Mouse (Mus musculus) stomach, embryonic 15.5 days (tissue): Measurements from ENCODE around the gene Pafah1b1. TPM values are rescaled to one million over a fixed set of nuclear protein-coding genes. Genes with fewer than 3 reads are reported as not detected.

Experiments
- ATAC-seq: fragments of 200-750 bp; cut with Nextera tagmentation; 2 replicates; pipeline ENCODE4 v1.8.0; 2017; ENCODE audit warnings: low read depth, moderate number of reproducible peaks, moderate TSS enrichment; ENCODE audit not compliant: insufficient read depth, low FRiP score
- H3K27ac ChIP-seq: fragments of 300-500 bp; sonication (generic); 2 replicates; pipeline ENCODE4 v1.5.1; 2015; ENCODE audit warnings: mild to moderate bottlenecking, inconsistent platforms
- H3K27me3 ChIP-seq: fragments of 300-500 bp; sonication (generic); replicated peaks from 2 replicates; pipeline ENCODE4 v1.6.1; 2015; ENCODE audit warnings: inconsistent platforms
- H3K36me3 ChIP-seq: fragments of 300-500 bp; sonication (generic); 2 replicates; pipeline ENCODE4 v1.6.1; 2015; ENCODE audit warnings: inconsistent platforms
- H3K4me1 ChIP-seq: fragments of 300-500 bp; sonication (generic); 2 replicates; pipeline ENCODE4 v1.6.1; 2015; ENCODE audit warnings: inconsistent platforms
- H3K4me2 ChIP-seq: fragments of 300-500 bp; sonication (generic); 2 replicates; pipeline ENCODE4 v1.6.1; 2015; ENCODE audit warnings: mild to moderate bottlenecking, inconsistent platforms
- H3K4me3 ChIP-seq: fragments of 300-500 bp; sonication (generic); replicated peaks from 2 replicates; pipeline ENCODE4 v1.5.1; 2015; ENCODE audit warnings: inconsistent platforms
- H3K9ac ChIP-seq: fragments of 300-500 bp; sonication (generic); 2 replicates; pipeline ENCODE4 v1.6.1; 2015; ENCODE audit warnings: inconsistent platforms
- H3K9me3 ChIP-seq: fragments of 300-500 bp; sonication (generic); 2 replicates; pipeline ENCODE4 v1.6.1; 2016; ENCODE audit warnings: inconsistent platforms
- WGBS: fragments of 180-500 bp; shearing (Covaris S2); methylation state at CpG from one replicate; pipeline ENCODE4 v1.1.7; 2015; 5-methylcytosine and 5-hydroxymethylcytosine counted together
- polyA plus RNA-seq: library from polyadenylated mRNA; unstranded; fragments of >200 nt; fragmentation: Nextera tagmentation; extraction: Ambion mirVana; gene quantifications from 2 replicates; pipeline ENCODE4 v1.2.1, GENCODE M21; 2015

The Pafah1b1 gene
- polyA plus RNA-seq, 1 experiment from 2014 or later, result 53.9 TPM

- Histone ChIP-seq H3K36me3 (no peaks in the 10 kb centered on the region), H3K27me3 (no peaks in the 10 kb centered on the region), H3K27ac (no peak overlapping the region), H3K4me3 (no peak overlapping the region), H3K4me1 (no peaks in the 10 kb centered on the region), H3K4me2 (no peak overlapping the region), H3K9me3 (no peaks in the 10 kb centered on the region), H3K9ac (no peak overlapping the region)
- no peak for ATAC-seq
- 70% methylated on average over 9 of the region's 9 CpGs for WGBS
Measured at GRCm38 (mm10) chr11:74751352-74752066, 27.0 kb upstream of the Pafah1b1 start.

GRCm38 (mm10) chr11:74750662-74751351 is 26.3 kb upstream of the Pafah1b1 start:
- no peak overlapping the region for H3K4me3 ChIP-seq
- no peaks in the 10 kb centered on the region for H3K4me1 ChIP-seq
- H3K27me3 ChIP-seq, result no peaks in the 10 kb centered on the region
- H3K9ac ChIP-seq, result no peak overlapping the region
- no peak for ATAC-seq
- no peak overlapping the region for H3K27ac ChIP-seq
- H3K9me3 ChIP-seq, result no peaks in the 10 kb centered on the region
- H3K36me3 ChIP-seq, result no peaks in the 10 kb centered on the region
- no peak overlapping the region for H3K4me2 ChIP-seq
- WGBS, result 83% methylated on average over 7 of the region's 7 CpGs

- ATAC-seq, result no peak
- 87% methylated on average over 13 of the region's 13 CpGs for WGBS
- Histone ChIP-seq H3K9ac (no peak overlapping the region), H3K27me3 (no peaks in the 10 kb centered on the region), H3K4me3 (no peak overlapping the region), H3K4me1 (no peaks in the 10 kb centered on the region), H3K36me3 (no peaks in the 10 kb centered on the region), H3K27ac (no peak overlapping the region), H3K9me3 (no peaks in the 10 kb centered on the region), H3K4me2 (no peak overlapping the region)
Measured at GRCm38 (mm10) chr11:74749241-74749640, 24.8 kb upstream of the Pafah1b1 start.

- Histone ChIP-seq H3K9me3 (no peaks in the 10 kb centered on the region), H3K4me1 (no peaks in the 10 kb centered on the region), H3K36me3 (no peaks in the 10 kb centered on the region), H3K9ac (no peak overlapping the region), H3K4me2 (no peak overlapping the region), H3K27ac (no peak overlapping the region), H3K27me3 (no peaks in the 10 kb centered on the region), H3K4me3 (no peak overlapping the region)
- 44% methylated on average over 4 of the region's 4 CpGs for WGBS
- no peak for ATAC-seq
Measured at GRCm38 (mm10) chr11:74748022-74748421, 23.6 kb upstream of the Pafah1b1 start.

- Histone ChIP-seq H3K4me2 (no peak overlapping the region), H3K27me3 (no peaks in the 10 kb centered on the region), H3K9ac (no peak overlapping the region), H3K4me3 (no peak overlapping the region), H3K9me3 (no peaks in the 10 kb centered on the region), H3K27ac (no peak overlapping the region), H3K4me1 (no peaks in the 10 kb centered on the region), H3K36me3 (no peaks in the 10 kb centered on the region)
- 52% methylated on average over 3 of the region's 3 CpGs for WGBS
- no peak for ATAC-seq
Measured at GRCm38 (mm10) chr11:74737861-74738260, 13.4 kb upstream of the Pafah1b1 start.

- Histone ChIP-seq H3K4me3 (no peak overlapping the region), H3K4me2 (no peak overlapping the region), H3K9me3 (no peaks in the 10 kb centered on the region), H3K9ac (no peak overlapping the region), H3K27me3 (no peaks in the 10 kb centered on the region), H3K4me1 (no peaks in the 10 kb centered on the region), H3K36me3 (no peaks in the 10 kb centered on the region), H3K27ac (no peak overlapping the region)
- WGBS, result 29% methylated on average over 7 of the region's 7 CpGs
- ATAC-seq, result no peak
Measured at GRCm38 (mm10) chr11:74734917-74735316, 10.4 kb upstream of the Pafah1b1 start.

GRCm38 (mm10) chr11:74725181-74725580 is 711 bp upstream of the Pafah1b1 start:
- no peak overlapping the region for H3K9ac ChIP-seq
- no peak for ATAC-seq

GRCm38 (mm10) chr11:74723357-74724234 is 874 bp downstream of the Pafah1b1 start:
- H3K9me3 ChIP-seq, result no peaks in the 10 kb centered on the region
- H3K36me3 ChIP-seq, result no peaks in the 10 kb centered on the region
- peak overlapping the region; percentile 80 for H3K9ac ChIP-seq
- WGBS, result under 1% methylated on average over 52 of the region's 75 CpGs
- peak overlapping the region; percentile 100 for H3K27ac ChIP-seq
- H3K4me2 ChIP-seq, result peak overlapping the region; percentile 67
- peak overlapping the region; percentile 92 for H3K4me3 ChIP-seq
- peak; percentile 74 for ATAC-seq
- H3K27me3 ChIP-seq, result no peaks in the 10 kb centered on the region
- peaks cover 5% of the 10 kb centered on the region; the same call in 1 of the 2 replicates for H3K4me1 ChIP-seq

More at GRCm38 (mm10) chr11:74725181-74725580, 711 bp upstream of the Pafah1b1 start:
- 58% methylated on average over 5 of the region's 5 CpGs for WGBS
- Histone ChIP-seq H3K36me3 (no peaks in the 10 kb centered on the region), H3K27ac (no peak overlapping the region), H3K4me2 (peak overlapping the region; percentile 64; the same call in 1 of the 2 replicates), H3K4me1 (peaks cover 5% of the 10 kb centered on the region; the same call in 1 of the 2 replicates), H3K9me3 (no peaks in the 10 kb centered on the region), H3K4me3 (no peak overlapping the region), H3K27me3 (no peaks in the 10 kb centered on the region)

- H3K4me1 ChIP-seq, result peaks cover 5% of the 10 kb centered on the region; the same call in 1 of the 2 replicates
- no peaks in the 10 kb centered on the region for H3K36me3 ChIP-seq
- H3K4me2 ChIP-seq, result peak overlapping the region; percentile 46
- H3K27me3 ChIP-seq, result no peaks in the 10 kb centered on the region
- no peak overlapping the region for H3K9ac ChIP-seq
- no peaks in the 10 kb centered on the region for H3K9me3 ChIP-seq
- 48% methylated on average over 3 of the region's 3 CpGs for WGBS
- no peak overlapping the region for H3K27ac ChIP-seq
- peak overlapping the region; percentile 26; the same call in 1 of the 2 replicates for H3K4me3 ChIP-seq
- no peak for ATAC-seq
Measured at GRCm38 (mm10) chr11:74721971-74722370, 2.5 kb downstream of the Pafah1b1 start.

- no peak overlapping the region for H3K9ac ChIP-seq
- H3K9me3 ChIP-seq, result no peaks in the 10 kb centered on the region
- no peak overlapping the region for H3K4me3 ChIP-seq
- ATAC-seq, result no peak
- peaks cover 5% of the 10 kb centered on the region; the same call in 1 of the 2 replicates for H3K4me1 ChIP-seq
- WGBS, result 55% methylated on average over 2 of the region's 2 CpGs
- H3K27ac ChIP-seq, result no peak overlapping the region
- H3K4me2 ChIP-seq, result no peak overlapping the region
- no peaks in the 10 kb centered on the region for H3K36me3 ChIP-seq
- H3K27me3 ChIP-seq, result no peaks in the 10 kb centered on the region
Measured at GRCm38 (mm10) chr11:74721141-74721540, 3.3 kb downstream of the Pafah1b1 start.

- no peak for ATAC-seq
- no peaks in the 10 kb centered on the region for H3K36me3 ChIP-seq
- WGBS, result 34% methylated on average over 1 of the region's 1 CpGs
- peaks cover 5% of the 10 kb centered on the region; the same call in 1 of the 2 replicates for H3K4me1 ChIP-seq
- no peak overlapping the region for H3K27ac ChIP-seq
- no peaks in the 10 kb centered on the region for H3K9me3 ChIP-seq
- H3K9ac ChIP-seq, result no peak overlapping the region
- no peak overlapping the region for H3K4me3 ChIP-seq
- 0 out of 2 replicates have a peak overlapping the region, but pooled peaks have one; percentile 13 for H3K4me2 ChIP-seq
- no peaks in the 10 kb centered on the region for H3K27me3 ChIP-seq
Measured at GRCm38 (mm10) chr11:74720668-74721067, 3.8 kb downstream of the Pafah1b1 start.
